Mouse (Mus musculus) bone marrow macrophage, adult 2 months (primary cell): ENCODE measurements at regions not wholly inside any gene's neighbourhood (a gene's known extent, or its start where the extent isn't known, plus 50 kb on each side); places are given as distances from the start of the nearest gene placed in this dataset.

Experiments
- H3K27ac ChIP-seq: 2 replicates; pipeline ENCODE4 v1.5.1; 2012; ENCODE audit warnings: low read depth, low read length; ENCODE audit not compliant: insufficient read depth
- H3K4me1 ChIP-seq: 2 replicates; pipeline ENCODE4 v1.6.1; 2012; ENCODE audit warnings: low read length; ENCODE audit not compliant: control insufficient read depth, insufficient read depth
- H3K4me3 ChIP-seq: 2 replicates; pipeline ENCODE4 v1.5.1; 2012; ENCODE audit warnings: mild to moderate bottlenecking, low read length, moderate library complexity; ENCODE audit not compliant: insufficient read depth
- CTCF ChIP-seq: IDR thresholded peaks from 2 replicates; pipeline ENCODE4 v1.5.1; 2012; ENCODE audit warnings: low read depth, mild to moderate bottlenecking, low read length, moderate library complexity
- POLR2A ChIP-seq: IDR thresholded peaks from 2 replicates; pipeline ENCODE4 v1.6.1; 2012; ENCODE audit warnings: mild to moderate bottlenecking, low read depth, low read length, borderline replicate concordance

GRCm38 (mm10) chr11:23124198-23124951 lies 117.0 kb downstream of the Fam161a start:
- TF ChIP-seq POLR2A (no peak), CTCF (no peak)
- Histone ChIP-seq H3K4me1 (0 out of 2 replicates have a peak, but pooled peaks cover 4% of the 10 kb centered on the region), H3K4me3 (peak overlapping the region; percentile 49), H3K27ac (no peak overlapping the region)

GRCm38 (mm10) chr11:23131122-23131521 lies 123.8 kb downstream of the Fam161a start:
- TF ChIP-seq CTCF: no peak
- TF ChIP-seq POLR2A: no peak
- H3K4me3 ChIP-seq: no peak overlapping the region
- no peak overlapping the region for H3K27ac ChIP-seq
- no peaks in the 10 kb centered on the region for H3K4me1 ChIP-seq

GRCm38 (mm10) chr11:23131632-23132031 lies 124.2 kb upstream of the Xpo1 start:
- Histone ChIP-seq H3K4me3 (no peak overlapping the region), H3K27ac (no peak overlapping the region), H3K4me1 (no peaks in the 10 kb centered on the region)
- TF ChIP-seq POLR2A (no peak), CTCF (no peak)

- H3K27ac ChIP-seq: no peak overlapping the region
Observed at GRCm38 (mm10) chr11:23140429-23141099, 115.3 kb upstream of the Xpo1 start.

GRCm38 (mm10) chr11:23141100-23141837 lies 114.6 kb upstream of the Xpo1 start:
- no peak for TF ChIP-seq CTCF
- TF ChIP-seq POLR2A: no peak
- no peak overlapping the region for H3K27ac ChIP-seq
- H3K4me3 ChIP-seq: no peak overlapping the region
- H3K4me1 ChIP-seq: no peaks in the 10 kb centered on the region

More at GRCm38 (mm10) chr11:23140429-23141099, 115.3 kb upstream of the Xpo1 start:
- no peak for TF ChIP-seq CTCF
- no peak for TF ChIP-seq POLR2A
- Histone ChIP-seq H3K4me3 (no peak overlapping the region), H3K4me1 (no peaks in the 10 kb centered on the region)

GRCm38 (mm10) chr11:23148048-23148596 lies 107.7 kb upstream of the Xpo1 start:
- no peak overlapping the region for H3K4me3 ChIP-seq
- TF ChIP-seq CTCF (no peak), POLR2A (no peak)
- no peaks in the 10 kb centered on the region for H3K4me1 ChIP-seq
- no peak overlapping the region for H3K27ac ChIP-seq

GRCm38 (mm10) chr11:23149556-23150244 lies 106.1 kb upstream of the Xpo1 start:
- no peak for TF ChIP-seq POLR2A
- TF ChIP-seq CTCF: no peak
- Histone ChIP-seq H3K27ac (no peak overlapping the region), H3K4me1 (no peaks in the 10 kb centered on the region), H3K4me3 (no peak overlapping the region)

- H3K4me3 ChIP-seq: no peak overlapping the region
- no peak overlapping the region for H3K27ac ChIP-seq
- H3K4me1 ChIP-seq: no peaks in the 10 kb centered on the region
- TF ChIP-seq POLR2A (no peak), CTCF (no peak)
Observed at GRCm38 (mm10) chr11:23154851-23155250, 101.0 kb upstream of the Xpo1 start.

GRCm38 (mm10) chr11:23168546-23169218 lies 87.2 kb upstream of the Xpo1 start:
- no peak overlapping the region for H3K27ac ChIP-seq
- no peaks in the 10 kb centered on the region for H3K4me1 ChIP-seq
- no peak overlapping the region for H3K4me3 ChIP-seq
- no peak for TF ChIP-seq POLR2A
- TF ChIP-seq CTCF: no peak
